Mouse (Mus musculus) forelimb bud, embryonic 11.5 days (tissue): Measurements from ENCODE around the gene Nell1.

Source experiments
- DNase-seq: peaks from one replicate; pipeline ENCODE4 v3.0.0-alpha.2; 2012; ENCODE audit warnings: low read depth, low spot score

Gene Nell1

DNA sequence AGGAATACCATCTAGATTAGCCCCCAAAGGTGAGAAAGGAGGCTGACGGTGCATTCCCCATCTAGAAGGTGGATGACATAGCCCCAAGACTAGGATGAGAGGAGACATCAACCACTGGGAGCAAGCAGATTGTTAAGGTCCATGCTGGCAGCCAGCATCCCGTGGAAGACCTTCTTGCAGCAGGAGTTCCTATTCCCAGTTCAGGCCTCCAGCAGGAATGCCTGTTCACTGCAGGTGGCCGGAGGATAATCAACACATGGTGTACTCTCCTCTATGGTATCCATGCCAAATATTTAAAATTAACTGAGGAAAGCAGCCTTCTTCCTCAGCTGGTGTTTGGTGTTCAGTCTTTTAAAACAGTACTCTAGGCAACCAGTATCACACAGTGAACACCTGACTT is 574.9 kb downstream of the Nell1 start:
- DNase-seq: no peak

DNA sequence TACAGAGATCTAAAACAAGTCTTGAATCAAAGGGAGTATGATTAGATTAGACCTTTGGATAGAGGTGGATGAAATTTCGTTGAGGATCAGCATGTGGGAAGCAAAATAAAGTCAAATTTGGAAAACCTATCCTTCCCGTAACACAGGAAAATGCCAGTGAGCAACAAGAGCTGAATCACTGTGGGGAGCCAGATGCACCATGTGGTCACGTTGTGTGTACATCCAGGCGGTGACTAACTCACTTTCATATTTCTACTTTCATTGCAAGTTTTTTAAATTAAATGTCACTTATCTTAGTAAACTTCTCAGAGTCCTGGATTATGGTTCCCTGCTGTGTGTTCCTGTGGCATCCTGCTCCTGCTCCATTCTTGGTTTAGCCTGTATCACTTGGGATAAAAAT is 576.8 kb downstream of the Nell1 start:
- no peak for DNase-seq

DNA sequence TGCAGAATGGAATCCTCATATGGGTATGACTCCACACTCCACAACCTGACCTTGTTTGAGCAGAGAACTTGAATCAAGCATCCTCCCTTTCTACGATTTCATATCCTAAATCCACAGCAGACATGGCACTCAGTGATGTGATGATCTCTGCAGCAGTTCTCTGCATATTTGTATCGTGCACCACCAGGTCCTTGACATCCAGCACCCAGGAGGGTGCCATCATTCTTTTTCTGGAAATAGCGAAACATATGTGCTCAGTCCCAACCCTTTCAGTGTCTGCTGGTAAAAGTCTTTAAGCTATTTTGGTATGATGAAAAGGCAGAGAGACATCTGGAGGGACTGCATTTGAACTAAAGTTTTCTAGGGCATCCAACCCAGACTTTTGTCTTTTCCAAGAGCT is 588.0 kb downstream of the Nell1 start:
- no peak for DNase-seq

- no peak for DNase-seq
Observed at GRCm38 (mm10) chr7:50573841-50574240, 599.2 kb downstream of the Nell1 start.

DNA sequence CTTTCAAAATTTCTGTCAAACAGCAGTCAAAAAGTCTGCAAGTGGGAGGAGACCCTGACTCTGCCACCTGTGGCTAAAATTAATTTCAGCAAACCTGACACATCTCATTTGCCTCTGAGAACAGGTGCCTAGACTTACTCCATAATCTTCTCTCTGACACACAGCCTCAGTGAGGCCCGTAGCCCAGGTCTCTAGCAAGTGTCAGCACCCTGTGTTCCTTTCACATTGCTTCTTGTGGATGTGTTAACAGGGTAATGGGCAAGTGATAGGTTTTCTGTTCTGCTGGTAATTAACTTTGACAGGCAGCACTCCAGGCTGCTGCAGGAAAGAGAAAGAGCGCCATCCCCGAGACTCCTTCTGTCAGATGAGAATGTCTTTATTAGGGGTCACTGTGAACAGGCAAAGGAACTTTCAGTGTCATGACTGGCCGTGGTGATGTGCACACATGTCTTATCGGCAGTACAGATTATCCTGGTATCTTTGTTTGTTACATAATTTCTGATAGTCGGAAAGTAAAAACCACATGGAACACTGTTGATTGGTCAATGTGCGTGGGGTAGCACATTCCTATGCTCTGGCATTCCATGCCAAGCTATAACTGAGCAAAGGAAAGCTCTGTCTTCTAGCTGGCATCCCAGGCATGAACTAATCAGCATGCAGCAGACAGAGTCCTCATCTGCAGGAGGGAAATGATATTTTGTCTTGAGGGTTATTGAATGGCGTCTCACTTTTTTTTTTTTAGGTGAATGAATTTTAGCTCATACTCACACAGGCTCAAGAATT is 614.2 kb downstream of the Nell1 start:
- DNase-seq: no peak

DNA sequence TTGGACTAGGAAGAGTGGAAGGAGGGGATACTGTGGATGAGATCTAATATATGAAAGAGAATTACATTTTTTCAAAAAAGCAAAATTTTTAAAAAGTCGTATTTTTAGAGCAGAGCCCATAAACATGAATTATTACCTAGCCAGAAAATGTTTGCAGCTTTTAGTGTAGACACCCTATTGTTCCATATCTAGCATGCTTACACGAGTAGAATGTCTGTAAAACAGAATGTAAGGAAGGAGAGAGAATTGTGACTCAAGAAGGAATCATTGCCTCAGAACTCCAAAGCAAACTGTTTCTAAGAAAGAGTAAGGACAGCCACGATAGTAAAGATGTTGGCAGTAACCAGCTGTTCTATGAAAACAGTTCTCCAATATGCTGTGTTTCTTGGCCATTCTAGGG is 624.2 kb downstream of the Nell1 start, which contains the start of gene 4933405O20Rik:
TSS of gene 4933405O20Rik (plus strand) at position 301 of the 400 bp plus-strand sequence.
- DNase-seq: no peak

- DNase-seq: no peak
Observed at GRCm38 (mm10) chr7:50614101-50614500, 639.4 kb downstream of the Nell1 start.

DNA sequence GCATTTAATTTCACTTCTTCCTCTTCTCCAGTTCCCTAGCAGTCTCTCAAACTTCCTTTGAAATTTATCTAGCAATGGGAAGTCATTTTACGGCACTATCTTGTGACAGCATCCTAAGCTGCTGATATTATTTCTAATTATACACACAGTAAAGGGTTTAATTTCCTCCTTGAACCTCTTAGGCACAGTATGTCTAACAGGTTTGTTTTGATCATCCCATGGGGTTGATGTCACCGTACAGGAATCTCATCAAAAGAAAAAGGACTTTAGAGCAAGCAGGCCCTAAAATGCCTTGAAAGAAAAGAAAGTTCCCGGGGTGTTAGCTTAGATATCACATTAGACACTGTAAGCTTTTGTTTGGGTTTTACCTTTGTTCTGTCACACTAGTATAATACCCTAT is 654.5 kb downstream of the Nell1 start:
- DNase-seq: no peak

DNA sequence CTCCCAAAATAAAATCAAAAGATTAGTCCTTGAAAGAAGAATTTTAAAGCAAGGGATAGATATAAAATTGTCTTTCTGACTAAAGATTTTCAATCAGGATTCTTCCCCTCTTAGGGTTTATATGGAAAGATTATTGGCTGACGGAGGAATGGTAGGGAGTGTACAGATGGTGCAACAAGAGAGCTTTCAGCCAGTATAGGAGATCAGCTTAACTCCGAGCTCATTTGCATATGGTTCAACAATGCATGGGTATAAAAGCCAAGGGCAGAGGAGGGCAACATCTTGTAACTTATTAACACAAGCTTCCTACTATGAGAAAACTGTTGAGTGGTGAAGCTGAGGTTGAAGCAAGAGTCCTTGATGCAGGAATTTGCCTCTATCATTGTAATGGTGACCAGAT is 658.5 kb downstream of the Nell1 start:
- no peak for DNase-seq

DNA sequence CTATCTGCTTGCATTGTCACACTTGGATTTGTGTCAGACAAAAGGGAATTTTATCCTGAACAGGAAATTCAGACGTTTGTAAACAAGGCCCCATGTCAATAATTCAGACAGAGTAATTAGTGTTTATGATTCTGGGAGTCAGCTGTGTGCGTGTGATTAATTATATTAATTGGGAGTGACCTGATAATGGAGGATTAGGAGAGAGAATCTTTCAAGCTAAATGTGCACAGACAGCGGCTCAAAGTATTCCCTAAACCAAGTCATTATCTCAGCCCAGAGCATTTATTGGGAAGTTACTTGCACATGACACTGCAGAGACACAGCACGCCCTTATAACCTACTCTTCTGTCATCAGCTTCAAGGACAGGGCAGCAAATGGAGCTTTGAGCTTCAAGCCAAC is 697.6 kb downstream of the Nell1 start:
- DNase-seq: no peak

DNA sequence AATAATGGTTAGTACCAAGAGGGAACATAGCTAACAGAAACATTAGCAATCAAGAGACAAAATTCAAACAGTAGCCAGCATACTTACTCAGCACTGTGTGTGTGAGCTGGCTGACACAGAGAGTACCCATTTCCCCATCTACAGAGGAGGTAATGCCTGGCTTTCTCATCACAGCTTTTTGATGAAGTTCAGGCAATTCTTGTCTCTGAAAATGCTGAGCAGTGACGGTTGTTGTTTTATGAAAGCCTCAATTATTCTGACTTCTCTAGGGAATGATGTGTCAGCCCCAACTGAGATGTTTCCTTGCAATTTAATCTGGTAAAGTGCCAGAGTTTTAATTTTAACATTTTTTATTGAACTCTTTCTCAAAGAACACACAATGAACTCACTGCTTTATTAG is 700.8 kb downstream of the Nell1 start:
- no peak for DNase-seq

- no peak for DNase-seq
Observed at GRCm38 (mm10) chr7:50677511-50677910, 702.8 kb downstream of the Nell1 start.

- DNase-seq: no peak
Observed at GRCm38 (mm10) chr7:50686337-50686736, 711.7 kb downstream of the Nell1 start.

DNA sequence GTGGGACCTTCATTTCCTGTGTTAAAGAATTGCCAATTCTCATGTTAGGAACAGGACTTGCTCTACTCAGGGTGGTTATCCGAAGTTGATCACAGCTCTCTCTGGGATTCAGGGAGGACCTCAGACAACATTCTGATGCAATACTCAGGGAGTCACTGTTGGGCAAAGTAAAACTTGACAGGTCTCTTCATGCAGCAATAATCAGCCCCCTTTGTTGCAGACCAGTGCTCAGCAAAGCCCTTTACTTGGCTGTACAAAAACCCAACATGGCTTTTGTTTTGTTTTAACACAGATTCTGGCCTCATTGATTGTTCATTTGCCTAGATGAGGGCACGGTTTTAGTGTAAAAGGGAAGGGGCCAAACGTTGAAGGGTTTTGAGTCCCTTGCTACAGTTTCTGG is 750.5 kb downstream of the Nell1 start:
- no peak for DNase-seq

DNA sequence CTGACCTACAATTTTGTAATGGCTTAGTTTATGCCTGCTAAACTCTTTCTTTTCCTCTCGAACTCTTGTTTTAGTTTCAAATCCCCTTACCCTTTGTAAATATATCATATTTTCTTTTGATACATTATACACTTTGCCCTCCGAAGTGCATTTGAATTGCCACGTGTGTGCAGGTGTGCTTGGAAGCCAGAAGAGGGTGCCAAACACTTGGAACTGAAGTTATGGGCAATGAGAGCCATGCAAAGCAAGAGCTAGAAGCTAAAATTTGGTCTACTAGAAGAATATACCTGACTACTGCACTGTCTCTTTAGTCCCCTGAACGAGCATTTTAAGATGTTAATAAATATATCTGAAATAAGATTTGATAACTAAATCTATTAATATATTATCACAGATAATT is 756.3 kb downstream of the Nell1 start:
- DNase-seq: peak; percentile 2

DNA sequence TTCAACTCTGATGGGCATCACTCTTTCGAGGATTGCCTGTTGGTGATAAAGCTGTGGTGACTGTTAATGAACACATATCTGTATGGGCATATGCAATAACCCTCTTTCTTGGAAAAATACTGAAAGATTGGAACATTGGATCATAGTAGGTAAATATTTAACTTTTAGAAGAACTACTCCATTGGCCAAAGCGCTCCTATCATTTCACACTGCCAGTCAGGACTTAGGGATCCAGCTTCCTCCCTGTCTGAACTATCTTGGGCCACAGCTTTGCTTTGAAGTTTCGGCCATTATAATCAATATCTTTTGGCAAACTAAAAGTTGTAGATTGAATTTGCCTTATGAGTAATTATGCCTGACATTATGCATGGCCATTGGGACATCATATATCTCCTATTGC is 780.9 kb downstream of the Nell1 start:
- DNase-seq: no peak

GRCm38 (mm10) chr7:50756409-50756808 is 781.7 kb downstream of the Nell1 start:
- no peak for DNase-seq

- no peak for DNase-seq
Observed at GRCm38 (mm10) chr7:50773516-50773915, 798.9 kb downstream of the Nell1 start.

DNA sequence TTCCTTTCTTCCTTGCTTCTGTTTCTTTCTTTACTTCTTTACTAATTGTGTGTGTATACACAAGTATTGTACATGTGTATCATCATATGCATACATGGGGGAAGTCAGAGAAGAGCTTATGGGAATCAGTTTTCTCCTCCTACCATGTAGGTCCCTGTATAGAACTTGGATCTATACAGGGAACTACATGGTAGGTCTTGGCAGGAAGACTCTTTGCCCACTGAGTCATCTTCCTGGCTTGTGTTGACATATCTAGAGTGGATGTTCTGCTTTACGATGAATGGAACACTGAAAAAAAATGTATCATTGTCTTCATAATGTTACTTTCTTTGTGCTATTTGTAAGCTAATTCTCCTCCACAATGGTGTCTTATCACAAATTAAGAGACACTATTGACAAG is 806.4 kb downstream of the Nell1 start:
- no peak for DNase-seq

DNA sequence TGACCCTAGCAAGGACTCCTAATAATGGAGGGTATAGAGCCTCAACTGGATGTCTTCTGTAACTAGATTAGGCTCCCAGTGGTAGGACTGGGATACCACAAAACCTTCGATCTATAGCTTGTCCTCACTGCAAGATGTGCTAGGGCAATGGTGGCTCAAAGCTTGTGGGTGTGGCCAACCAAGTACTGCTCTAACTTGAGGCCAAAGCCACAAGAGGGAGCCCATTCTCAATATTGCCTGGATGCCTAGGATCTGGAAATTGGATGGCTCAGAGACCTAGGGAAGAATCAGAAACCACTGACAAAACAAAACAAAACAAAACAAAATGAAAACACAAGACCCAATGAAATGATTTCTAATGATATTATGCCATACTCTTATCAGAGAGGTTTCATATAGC is 809.0 kb downstream of the Nell1 start:
- peak; percentile 2 for DNase-seq

- peak; percentile 13 for DNase-seq
Observed at GRCm38 (mm10) chr7:50826180-50826579, 851.5 kb downstream of the Nell1 start.

DNA sequence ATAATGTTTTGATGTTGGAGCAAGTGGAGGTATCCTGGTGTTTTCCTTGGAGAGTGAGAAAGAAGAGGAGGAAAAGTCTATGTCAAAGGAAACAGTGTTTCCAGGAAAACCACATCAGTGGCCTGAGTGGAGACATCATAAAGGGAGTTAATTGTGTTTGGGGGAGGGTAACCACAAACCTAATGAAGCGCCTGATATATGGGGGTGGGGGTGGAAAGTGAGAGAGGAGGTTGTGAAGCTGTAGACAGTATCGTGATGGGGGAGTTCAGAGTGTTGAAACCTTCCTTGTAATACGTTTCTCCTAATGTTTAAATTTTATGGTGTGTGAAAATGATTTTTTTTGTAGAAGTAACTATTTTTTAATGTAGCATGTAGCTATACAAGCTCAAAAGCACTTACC is 858.1 kb downstream of the Nell1 start:
- no peak for DNase-seq

- no peak for DNase-seq
Observed at GRCm38 (mm10) chr7:50842646-50843045, 868.0 kb downstream of the Nell1 start.

DNA sequence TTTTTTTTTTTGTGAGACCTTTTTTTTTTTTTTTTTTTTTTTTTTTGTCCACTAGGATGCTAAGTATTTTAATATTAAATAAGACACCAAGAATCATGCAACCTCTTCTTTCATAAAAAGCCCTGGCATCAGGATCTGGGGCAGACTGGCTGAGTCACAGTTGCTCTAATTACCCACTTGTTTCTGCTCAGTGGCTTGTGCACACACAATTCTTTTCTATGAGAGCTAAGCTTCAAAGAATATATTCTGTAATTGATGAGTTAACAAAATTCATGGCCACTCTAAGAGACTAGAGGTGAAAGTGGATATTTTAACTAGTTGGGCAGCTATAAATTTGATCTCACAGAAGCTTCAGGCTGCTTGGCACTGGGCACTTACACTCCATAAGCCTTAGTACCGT is 873.3 kb downstream of the Nell1 start:
- no peak for DNase-seq
